Mouse (Mus musculus) heart, embryonic 15.5 days (tissue): Measurements from ENCODE around the gene Ube2h. TPM values are rescaled to one million over a fixed set of nuclear protein-coding genes. Genes with fewer than 3 reads are reported as not detected.
"Not testable (repeated sequence)": the region's sequence is repeated elsewhere in the genome, so short reads cannot be mapped to it uniquely, and the experiment has no call there.

Source experiments
- ATAC-seq: fragments of 200-750 bp; cut with Nextera tagmentation; replicated peaks from 2 replicates; pipeline ENCODE4 v1.8.0; 2017; ENCODE audit warnings: low read depth, moderate TSS enrichment; ENCODE audit not compliant: insufficient number of reproducible peaks, insufficient read depth, low FRiP score
- H3K27ac ChIP-seq: fragments of 300-500 bp; sonication (generic); 2 replicates; pipeline ENCODE4 v1.5.1; 2015; ENCODE audit warnings: mild to moderate bottlenecking, inconsistent platforms
- H3K27me3 ChIP-seq: fragments of 300-500 bp; sonication (generic); 2 replicates; pipeline ENCODE4 v1.6.1; 2015; ENCODE audit warnings: inconsistent platforms
- H3K36me3 ChIP-seq: fragments of 300-500 bp; sonication (generic); 2 replicates; pipeline ENCODE4 v1.6.1; 2015; ENCODE audit warnings: mild to moderate bottlenecking, inconsistent platforms
- H3K4me1 ChIP-seq: fragments of 300-500 bp; sonication (generic); replicated peaks from 2 replicates; pipeline ENCODE4 v1.6.1; 2015; ENCODE audit warnings: inconsistent platforms
- H3K4me2 ChIP-seq: fragments of 300-500 bp; sonication (generic); 2 replicates; pipeline ENCODE4 v1.6.1; 2015; ENCODE audit warnings: inconsistent platforms, mild to moderate bottlenecking, moderate library complexity
- H3K4me3 ChIP-seq: fragments of 300-500 bp; sonication (generic); 2 replicates; pipeline ENCODE4 v1.5.1; 2015; ENCODE audit warnings: mild to moderate bottlenecking, inconsistent platforms
- H3K9ac ChIP-seq: fragments of 300-500 bp; sonication (generic); 2 replicates; pipeline ENCODE4 v1.6.1; 2015; ENCODE audit warnings: mild to moderate bottlenecking, inconsistent platforms
- H3K9me3 ChIP-seq: fragments of 300-500 bp; sonication (generic); replicated peaks from 2 replicates; pipeline ENCODE4 v1.6.1; 2016; ENCODE audit warnings: inconsistent platforms
- WGBS: fragments of 180-500 bp; shearing (Covaris S2); methylation state at CpG from one replicate; pipeline ENCODE4 v1.1.7; 2015; ENCODE audit warnings: mixed read lengths; 5-methylcytosine and 5-hydroxymethylcytosine counted together
- polyA plus RNA-seq: library from polyadenylated mRNA; unstranded; fragments of >200 nt; fragmentation: Nextera tagmentation; extraction: Ambion mirVana; gene quantifications from 2 replicates; pipeline ENCODE4 v1.2.1, GENCODE M21; 2015

The Ube2h gene
- polyA plus RNA-seq, 1 experiment from 2014 or later, result 40.9 TPM

GRCm38 (mm10) chr6:30325932-30326501, 21.7 kb upstream of the Ube2h start:
- no peaks in the 10 kb centered on the region for H3K27me3 ChIP-seq
- H3K36me3 ChIP-seq, result no peaks in the 10 kb centered on the region
- ATAC-seq, result no peak
- H3K9ac ChIP-seq, result no peak overlapping the region
- WGBS, result 57% methylated on average over 3 of the region's 4 CpGs
- H3K4me3 ChIP-seq, result no peak overlapping the region
- H3K27ac ChIP-seq, result peak overlapping the region; percentile 26; the same call in 1 of the 2 replicates
- no peaks in the 10 kb centered on the region for H3K9me3 ChIP-seq
- H3K4me2 ChIP-seq, result no peak overlapping the region
- H3K4me1 ChIP-seq, result peaks cover 7% of the 10 kb centered on the region

- no peaks in the 10 kb centered on the region for H3K27me3 ChIP-seq
- no peak overlapping the region for H3K4me3 ChIP-seq
- no peak overlapping the region for H3K4me2 ChIP-seq
- H3K9me3 ChIP-seq, result no peaks in the 10 kb centered on the region
- WGBS, result 52% methylated on average over 4 of the region's 4 CpGs
- no peak overlapping the region for H3K9ac ChIP-seq
- H3K4me1 ChIP-seq, result no peaks in the 10 kb centered on the region
- H3K27ac ChIP-seq, result no peak overlapping the region
- no peaks in the 10 kb centered on the region for H3K36me3 ChIP-seq
- no peak for ATAC-seq
These were observed 16.7 kb upstream of the Ube2h start for GRCm38 (mm10) chr6:30321002-30321401.

- Histone ChIP-seq H3K4me1 (no peaks in the 10 kb centered on the region), H3K9ac (no peak overlapping the region), H3K4me2 (no peak overlapping the region), H3K27me3 (no peaks in the 10 kb centered on the region), H3K27ac (no peak overlapping the region), H3K4me3 (no peak overlapping the region), H3K36me3 (no peaks in the 10 kb centered on the region), H3K9me3 (no peaks in the 10 kb centered on the region)
- ATAC-seq, result no peak
- WGBS, result 75% methylated on average over 5 of the region's 5 CpGs
These were observed 14.9 kb upstream of the Ube2h start for GRCm38 (mm10) chr6:30319216-30319615.

GRCm38 (mm10) chr6:30312006-30312405, 7.7 kb upstream of the Ube2h start:
- Histone ChIP-seq H3K9me3 (no peaks in the 10 kb centered on the region), H3K4me1 (peaks cover 15% of the 10 kb centered on the region), H3K36me3 (no peaks in the 10 kb centered on the region), H3K4me2 (no peak overlapping the region), H3K27me3 (no peaks in the 10 kb centered on the region), H3K27ac (no peak overlapping the region), H3K4me3 (no peak overlapping the region), H3K9ac (no peak overlapping the region)
- WGBS, result 50% methylated on average over 1 of the region's 1 CpGs
- no peak for ATAC-seq

GRCm38 (mm10) chr6:30308751-30309150, 4.4 kb upstream of the Ube2h start:
- no peak overlapping the region for H3K4me3 ChIP-seq
- 27% methylated on average over 4 of the region's 4 CpGs for WGBS
- ATAC-seq, result no peak
- no peaks in the 10 kb centered on the region for H3K36me3 ChIP-seq
- no peak overlapping the region for H3K9ac ChIP-seq
- no peaks in the 10 kb centered on the region for H3K9me3 ChIP-seq
- H3K4me1 ChIP-seq, result peaks cover 19% of the 10 kb centered on the region
- no peak overlapping the region for H3K4me2 ChIP-seq
- H3K27me3 ChIP-seq, result no peaks in the 10 kb centered on the region
- no peak overlapping the region for H3K27ac ChIP-seq

GRCm38 (mm10) chr6:30307691-30308090, 3.4 kb upstream of the Ube2h start:
- WGBS, result 16% methylated on average over 9 of the region's 9 CpGs
- no peak for ATAC-seq
- Histone ChIP-seq H3K4me1 (peaks cover 19% of the 10 kb centered on the region), H3K27ac (no peak overlapping the region; the same call in 1 of the 2 replicates), H3K9me3 (no peaks in the 10 kb centered on the region), H3K36me3 (no peaks in the 10 kb centered on the region), H3K4me3 (no peak overlapping the region), H3K9ac (no peak overlapping the region), H3K27me3 (no peaks in the 10 kb centered on the region), H3K4me2 (no peak overlapping the region)

- H3K27me3 ChIP-seq, H3K9me3 ChIP-seq, H3K36me3 ChIP-seq: not testable (repeated sequence)
- 0% methylated on average over 46 of the region's 66 CpGs for WGBS
- H3K4me1 ChIP-seq, result peaks cover 40% of the 10 kb centered on the region
- peak overlapping the region; percentile 85 for H3K9ac ChIP-seq
- ATAC-seq, result peak; percentile 28
- H3K4me3 ChIP-seq, result peak overlapping the region; percentile 77
- peak overlapping the region; percentile 77 for H3K4me2 ChIP-seq
- peak overlapping the region; percentile 96 for H3K27ac ChIP-seq
These were observed 454 bp downstream of the Ube2h start for GRCm38 (mm10) chr6:30303771-30304398.

GRCm38 (mm10) chr6:30302781-30303631, 1.3 kb downstream of the Ube2h start:
- no peaks in the 10 kb centered on the region for H3K27me3 ChIP-seq
- peak overlapping the region; percentile 77 for H3K4me3 ChIP-seq
- peak overlapping the region; percentile 96 for H3K27ac ChIP-seq
- peak overlapping the region; percentile 85 for H3K9ac ChIP-seq
- H3K4me2 ChIP-seq, result peak overlapping the region; percentile 77
- ATAC-seq, result no peak
- peaks cover 34% of the 10 kb centered on the region for H3K4me1 ChIP-seq
- H3K36me3 ChIP-seq, result no peaks in the 10 kb centered on the region
- WGBS, result under 1% methylated on average over 11 of the region's 11 CpGs
- H3K9me3 ChIP-seq, result no peaks in the 10 kb centered on the region

- WGBS, result 9% methylated on average over 4 of the region's 4 CpGs
- no peak for ATAC-seq
These were observed 2.2 kb downstream of the Ube2h start for GRCm38 (mm10) chr6:30302156-30302555.

GRCm38 (mm10) chr6:30300901-30301300, 3.4 kb downstream of the Ube2h start:
- no peak for ATAC-seq
- Histone ChIP-seq H3K9me3 (no peaks in the 10 kb centered on the region), H3K9ac (peak overlapping the region; percentile 49), H3K4me3 (peak overlapping the region; percentile 77), H3K4me1 (peaks cover 26% of the 10 kb centered on the region), H3K4me2 (peak overlapping the region; percentile 77), H3K36me3 (peaks cover 6% of the 10 kb centered on the region; the same call in 1 of the 2 replicates), H3K27ac (peak overlapping the region; percentile 96), H3K27me3 (no peaks in the 10 kb centered on the region)
- 10% methylated on average over 7 of the region's 7 CpGs for WGBS

More at GRCm38 (mm10) chr6:30302156-30302555, 2.2 kb downstream of the Ube2h start:
- H3K27ac ChIP-seq, result peak overlapping the region; percentile 96
- H3K9ac ChIP-seq, result peak overlapping the region; percentile 49
- no peaks in the 10 kb centered on the region for H3K27me3 ChIP-seq
- no peaks in the 10 kb centered on the region for H3K9me3 ChIP-seq
- H3K4me3 ChIP-seq, result peak overlapping the region; percentile 77
- peak overlapping the region; percentile 77 for H3K4me2 ChIP-seq
- H3K36me3 ChIP-seq, result peaks cover 6% of the 10 kb centered on the region; the same call in 1 of the 2 replicates
- H3K4me1 ChIP-seq, result peaks cover 26% of the 10 kb centered on the region

- Histone ChIP-seq H3K27me3 (no peaks in the 10 kb centered on the region), H3K4me2 (peak overlapping the region; percentile 77), H3K9me3 (no peaks in the 10 kb centered on the region), H3K36me3 (peaks cover 6% of the 10 kb centered on the region; the same call in 1 of the 2 replicates), H3K9ac (peak overlapping the region; percentile 49), H3K4me1 (peaks cover 26% of the 10 kb centered on the region), H3K27ac (peak overlapping the region; percentile 96), H3K4me3 (peak overlapping the region; percentile 77)
- WGBS, result 1% methylated on average over 5 of the region's 5 CpGs
- ATAC-seq, result peak; percentile 74
These were observed 4.0 kb downstream of the Ube2h start for GRCm38 (mm10) chr6:30300372-30300771.
